Mouse (Mus musculus) MEL (cell line): Measurements from ENCODE around the gene Pigk.

ENCODE experiments used
- CTCF ChIP-seq, 3 experiments: IDR thresholded peaks in 2 of 3; conservative IDR thresholded peaks in 1 of 3; 2 replicates each; pipeline ENCODE4 v1.5.1; 2011 to 2012; ENCODE audit warnings: low read length in 3 of 3, low read depth in 2 of 3, mild to moderate bottlenecking in 2 of 3, improper control_type of control experiment in 1 of 3, inconsistent platforms in 1 of 3, mixed read lengths in 1 of 3, moderate library complexity in 1 of 3; ENCODE audit not compliant: control insufficient read depth in 1 of 3, insufficient read depth in 1 of 3, poor library complexity in 1 of 3, severe bottlenecking in 1 of 3
- POLR2A ChIP-seq, 2 experiments: IDR thresholded peaks; 2 replicates each; pipeline ENCODE4 v1.6.1; 2011 to 2012; ENCODE audit warnings: low read length in 2 of 2, mild to moderate bottlenecking in 2 of 2, control low read depth in 1 of 2, improper control_type of control experiment in 1 of 2, low read depth in 1 of 2, moderate library complexity in 1 of 2; ENCODE audit not compliant: control insufficient read depth in 1 of 2, insufficient read depth in 1 of 2, poor library complexity in 1 of 2

- TF ChIP-seq POLR2A (IDR thresholded peaks at IDR 0.05; ENCODE audit: control insufficient read depth in 1 of 2, insufficient read depth in 1 of 2, low read depth in 1 of 2, low read length in 2 of 2, poor library complexity in 1 of 2) (no peak), CTCF (IDR thresholded peaks at IDR 0.05 in 2 of 3, conservative IDR thresholded peaks at IDR 0.05 in 1 of 3; ENCODE audit: control insufficient read depth in 1 of 3, insufficient read depth in 1 of 3, low read depth in 2 of 3, low read length in 3 of 3, poor library complexity in 1 of 3, severe bottlenecking in 1 of 3) (no peak)
Observed at GRCm38 (mm10) chr3:152837938-152838337, 124.0 kb downstream of the Pigk start.
